Mouse (Mus musculus): ENCODE results near the gene Sh3d19.

The Sh3d19 gene

DNA sequence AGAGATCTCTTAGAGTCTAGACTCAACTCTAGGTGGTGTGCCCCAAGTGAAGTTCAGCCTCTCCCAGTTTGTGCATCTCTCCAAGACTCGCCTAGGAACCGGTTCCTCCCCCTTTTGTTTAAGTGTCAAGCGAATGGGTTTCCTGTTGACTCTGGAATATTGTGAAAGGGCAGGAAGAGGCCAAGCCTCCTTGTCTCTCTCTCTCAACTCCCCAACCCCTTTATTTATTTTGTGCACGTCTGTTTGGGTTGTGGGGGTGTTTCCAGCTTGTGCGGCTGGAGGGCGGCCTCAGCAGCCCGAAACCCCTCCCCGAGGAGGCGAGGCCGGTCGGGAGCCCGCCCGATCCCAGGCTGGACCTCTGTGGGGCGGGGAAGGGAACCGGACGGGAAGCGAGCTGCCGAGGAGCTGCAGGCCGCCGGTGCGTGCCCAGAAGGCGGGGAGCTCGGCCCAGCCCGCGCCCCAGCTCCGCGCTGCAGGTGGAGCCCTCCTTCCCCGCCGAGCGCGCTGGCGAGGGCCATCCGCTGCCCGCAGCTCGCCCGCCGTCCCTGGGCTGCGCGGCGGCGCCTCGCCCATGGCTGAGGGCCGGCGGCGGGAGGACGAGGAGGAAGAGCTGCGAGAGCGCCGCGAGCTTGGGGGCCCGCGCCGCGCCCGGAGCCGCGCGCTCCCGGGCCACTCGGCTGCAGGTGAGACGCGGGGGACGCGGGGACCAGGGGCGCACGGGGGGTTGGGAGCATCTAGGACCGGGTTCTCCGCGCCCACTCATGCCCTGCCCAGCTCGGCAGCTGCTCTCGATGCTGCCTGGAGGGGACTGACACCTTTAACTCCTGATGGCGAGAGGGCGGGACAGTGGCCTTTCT lies at the start of gene Sh3d19:
Gene Sh3d19 (plus strand): TSS at position 368 of the 857 bp plus-strand sequence.
- peak; percentile 65 for DNase-seq

DNA sequence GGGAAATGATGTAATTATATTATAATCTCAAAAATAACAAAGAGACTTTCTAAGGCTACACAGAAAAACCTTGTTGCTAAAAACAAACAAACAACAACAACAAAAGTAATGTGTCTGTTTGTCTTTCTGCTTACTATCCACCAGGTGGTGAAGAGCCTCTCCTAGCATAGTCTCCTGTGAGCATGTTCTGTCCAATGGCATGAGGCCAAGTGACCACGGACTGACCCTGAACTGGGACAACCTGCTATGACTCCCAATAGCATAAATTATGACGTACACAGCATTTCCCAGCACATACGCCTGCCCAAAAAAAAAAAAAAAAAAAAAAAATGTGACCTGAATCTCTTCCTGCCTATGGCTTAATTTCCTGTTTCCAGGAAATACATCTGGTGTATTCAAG lies 48.6 kb upstream of the Sh3d19 start:
- peak; percentile 11 for DNase-seq

DNA sequence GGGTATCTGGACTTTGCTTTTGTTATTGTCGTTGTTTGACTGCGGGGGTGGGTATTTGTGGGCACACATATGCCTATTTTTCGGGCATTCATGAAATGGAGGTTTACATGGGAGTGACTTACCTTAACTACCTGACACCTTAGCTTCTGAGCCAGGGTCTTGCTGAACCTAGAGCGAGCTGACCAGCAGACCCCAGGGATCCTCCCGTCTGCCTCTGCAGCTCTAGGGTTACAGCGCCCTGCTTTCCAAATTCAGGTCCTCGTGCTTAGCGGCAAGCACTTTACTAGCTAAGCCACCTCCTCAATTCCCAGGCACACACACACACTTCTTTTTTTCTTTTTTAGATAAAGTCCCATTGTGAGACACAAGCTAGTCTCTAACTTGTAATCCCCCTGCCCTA lies 47.6 kb upstream of the Sh3d19 start:
- no peak for DNase-seq

DNA sequence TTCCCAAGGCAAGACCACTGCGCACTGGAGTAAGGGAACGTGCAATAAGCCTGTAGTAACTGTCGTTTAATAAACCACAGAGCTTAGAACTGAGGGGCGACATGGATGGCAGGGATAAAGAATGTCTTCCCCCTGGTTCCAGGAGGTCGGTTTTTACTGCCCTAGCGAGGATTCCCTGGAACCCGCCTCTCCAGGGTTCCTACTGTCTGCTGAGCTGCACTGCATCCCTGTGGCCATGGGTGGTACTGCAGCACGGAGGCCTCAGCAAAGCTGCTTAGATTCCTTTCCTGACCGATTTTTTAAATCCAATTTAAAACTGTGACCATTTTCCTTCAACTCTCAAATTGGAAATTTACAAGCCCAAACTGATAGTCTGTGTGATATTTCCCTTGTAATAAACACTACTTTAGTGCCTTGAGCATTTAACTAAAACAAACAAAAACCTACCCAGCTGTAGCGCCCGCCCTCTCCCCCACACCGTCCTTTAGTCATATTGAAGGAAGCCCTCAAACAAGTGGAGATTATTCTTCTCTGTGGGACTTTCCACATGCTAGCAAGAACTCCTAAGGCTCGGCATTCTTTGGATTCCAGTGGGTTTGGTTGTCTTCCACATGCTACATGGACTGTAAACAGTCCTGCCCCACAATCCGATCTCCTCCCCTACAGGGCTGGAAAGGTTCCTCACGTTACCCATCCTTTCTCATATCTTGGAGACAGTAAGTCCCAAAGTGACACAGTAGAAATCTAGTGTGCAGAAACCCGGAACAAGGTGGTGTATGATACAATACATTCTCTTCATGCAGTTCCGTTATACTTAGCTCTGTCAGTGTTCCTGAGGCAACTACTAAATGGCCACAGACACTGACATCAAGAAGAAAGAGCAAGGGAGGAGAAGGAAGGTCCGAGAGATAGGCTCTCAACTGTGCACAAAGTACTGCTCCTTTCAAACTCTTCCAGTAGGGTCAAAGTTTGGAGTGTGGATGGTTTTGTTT lies 46.7 kb upstream of the Sh3d19 start:
- DNase-seq = peak; percentile 78

DNA sequence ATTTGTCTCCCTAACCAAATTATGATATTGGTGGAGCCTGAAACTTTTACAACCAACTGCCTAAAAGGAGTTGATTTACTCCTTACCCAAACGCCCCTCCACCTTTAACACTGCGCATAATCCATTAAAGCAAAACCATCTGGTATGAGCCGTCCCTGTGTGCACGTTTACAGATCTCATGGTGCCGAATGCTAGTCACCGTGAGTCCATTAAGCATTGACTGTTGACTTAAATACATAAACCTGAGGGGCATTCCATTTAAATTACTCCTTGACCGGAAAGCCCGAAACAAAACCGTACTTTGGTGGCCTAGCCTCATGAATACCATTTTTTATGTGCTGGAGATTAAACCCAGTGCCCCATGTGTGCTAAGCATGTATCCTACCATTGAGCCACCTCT lies 43.6 kb upstream of the Sh3d19 start:
- no peak for DNase-seq

DNA sequence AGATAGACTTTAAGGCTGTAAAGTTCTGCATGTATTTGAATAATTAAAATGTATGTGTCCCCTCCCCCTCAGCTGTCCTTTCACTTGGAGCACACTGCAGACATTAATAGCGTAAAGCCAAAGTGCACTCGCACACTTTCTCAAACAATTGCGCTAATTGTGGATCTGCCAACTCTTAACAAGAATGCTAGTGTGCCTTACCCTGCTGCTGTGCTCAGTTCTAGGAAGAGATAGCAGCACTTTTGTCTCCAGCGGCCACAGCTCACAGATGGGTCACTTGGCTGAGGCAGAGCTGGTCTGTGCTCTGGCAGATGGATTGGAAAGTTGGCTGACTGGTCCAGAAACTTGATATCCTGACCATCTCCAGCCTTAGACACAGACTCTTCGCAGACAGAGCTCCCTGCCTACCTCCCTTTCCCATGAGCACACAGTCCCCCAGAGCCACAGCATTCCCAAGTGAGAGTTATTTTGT lies 42.7 kb upstream of the Sh3d19 start:
- DNase-seq = peak; percentile 5

DNA sequence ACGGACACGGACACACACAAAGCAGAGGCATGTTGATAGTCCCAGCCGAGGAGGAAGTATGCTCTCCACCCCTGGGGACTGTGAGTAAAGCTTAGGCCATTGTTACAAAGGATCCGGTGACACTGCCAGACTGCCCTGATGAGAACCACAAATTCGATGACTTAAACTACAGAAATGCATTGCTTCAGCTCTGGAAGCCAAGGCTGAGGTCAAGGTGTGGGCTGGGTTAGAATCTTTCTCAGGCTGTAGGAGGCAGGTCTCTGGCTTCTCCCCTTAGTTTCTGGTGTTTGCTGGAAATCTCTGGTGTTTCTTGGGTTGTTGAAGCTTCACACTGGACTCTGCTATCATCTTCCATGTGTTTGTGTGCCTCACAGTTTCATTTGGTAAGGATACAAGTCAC lies 41.2 kb upstream of the Sh3d19 start:
- no peak for DNase-seq

DNA sequence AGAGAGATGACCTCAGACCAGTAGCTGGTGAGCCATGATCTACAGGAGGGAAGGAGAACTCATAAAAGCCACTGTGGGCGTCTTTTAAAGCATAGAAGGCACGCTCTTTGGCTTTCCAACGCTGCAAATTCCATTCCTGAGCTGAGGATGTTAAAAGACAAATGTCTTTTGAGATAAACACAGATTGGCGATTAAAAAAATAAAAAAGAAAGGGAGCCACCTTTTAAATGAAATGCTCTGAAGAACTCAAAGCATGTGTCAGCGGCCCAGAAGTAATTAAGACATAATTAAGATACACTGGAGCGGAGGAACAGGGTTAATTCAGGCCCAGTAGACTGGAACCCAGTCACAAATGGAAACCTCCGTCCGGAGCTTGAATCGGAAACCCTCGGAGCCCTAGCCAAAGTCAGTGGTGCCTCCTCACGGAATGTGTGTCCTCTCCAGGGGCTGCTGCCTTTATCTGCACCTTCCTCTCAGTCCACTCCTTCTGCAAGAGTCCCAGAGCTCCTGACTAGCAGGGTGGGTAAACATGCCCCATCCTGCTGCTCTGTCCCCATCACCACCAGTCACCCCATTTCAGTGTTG lies 40.1 kb upstream of the Sh3d19 start:
- no peak for DNase-seq

DNA sequence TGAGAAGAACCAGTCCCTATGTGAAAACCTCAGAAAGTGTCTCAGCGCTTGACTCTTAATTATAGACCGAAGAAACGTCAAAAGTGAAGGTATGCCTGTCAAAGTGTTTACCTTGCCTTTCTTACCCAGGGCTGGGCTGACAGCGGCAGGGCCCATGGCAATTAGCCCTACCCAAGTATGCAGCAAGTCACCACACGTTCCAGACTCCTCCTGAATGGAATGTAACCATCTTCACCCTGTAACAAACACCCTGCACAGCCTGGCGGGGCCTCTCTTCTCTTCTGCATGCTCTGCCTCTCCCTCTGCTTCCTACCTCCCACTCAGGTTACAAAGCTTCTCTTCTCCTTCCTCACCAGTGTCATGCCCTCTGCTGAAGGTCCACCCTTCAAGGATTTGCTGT lies 39.0 kb upstream of the Sh3d19 start:
- DNase-seq = no peak

DNA sequence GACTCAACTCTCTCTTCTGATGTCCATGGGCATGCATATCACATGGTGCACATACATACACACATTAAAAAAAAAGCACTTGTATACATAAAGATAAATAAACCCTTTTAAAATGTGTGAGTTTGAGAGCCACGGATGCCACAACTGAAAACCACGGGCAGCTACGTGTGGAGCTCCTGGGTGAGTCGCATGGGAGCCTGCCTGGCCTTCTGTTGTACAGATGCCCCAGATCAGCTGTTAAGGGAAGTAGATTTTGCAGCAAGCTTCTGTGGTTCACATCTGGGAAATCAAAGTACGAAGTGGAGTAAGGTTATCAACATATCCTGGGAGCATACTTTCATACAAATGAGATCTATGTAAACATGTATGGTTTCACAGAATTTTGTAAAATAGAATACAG lies 37.3 kb upstream of the Sh3d19 start:
- no peak for DNase-seq

DNA sequence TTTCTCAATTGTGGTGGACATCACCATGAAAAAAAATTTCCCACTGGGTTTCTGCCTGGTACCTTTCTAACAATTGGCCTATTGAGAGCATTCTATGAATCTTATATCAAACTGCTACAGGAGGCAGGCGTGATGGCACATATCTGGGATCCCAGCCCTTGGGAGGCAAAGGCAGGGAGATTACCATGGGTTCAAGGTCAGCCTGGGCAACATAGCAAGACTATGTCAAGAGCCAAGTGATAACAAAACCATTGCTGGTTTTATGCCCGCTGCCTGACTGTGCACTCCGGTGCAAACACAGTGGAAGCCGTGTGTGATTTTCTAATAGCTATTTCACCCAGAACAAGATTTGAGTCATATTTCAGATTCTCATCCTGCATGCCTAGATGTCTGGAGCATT lies 20.0 kb upstream of the Sh3d19 start:
- no peak for DNase-seq

DNA sequence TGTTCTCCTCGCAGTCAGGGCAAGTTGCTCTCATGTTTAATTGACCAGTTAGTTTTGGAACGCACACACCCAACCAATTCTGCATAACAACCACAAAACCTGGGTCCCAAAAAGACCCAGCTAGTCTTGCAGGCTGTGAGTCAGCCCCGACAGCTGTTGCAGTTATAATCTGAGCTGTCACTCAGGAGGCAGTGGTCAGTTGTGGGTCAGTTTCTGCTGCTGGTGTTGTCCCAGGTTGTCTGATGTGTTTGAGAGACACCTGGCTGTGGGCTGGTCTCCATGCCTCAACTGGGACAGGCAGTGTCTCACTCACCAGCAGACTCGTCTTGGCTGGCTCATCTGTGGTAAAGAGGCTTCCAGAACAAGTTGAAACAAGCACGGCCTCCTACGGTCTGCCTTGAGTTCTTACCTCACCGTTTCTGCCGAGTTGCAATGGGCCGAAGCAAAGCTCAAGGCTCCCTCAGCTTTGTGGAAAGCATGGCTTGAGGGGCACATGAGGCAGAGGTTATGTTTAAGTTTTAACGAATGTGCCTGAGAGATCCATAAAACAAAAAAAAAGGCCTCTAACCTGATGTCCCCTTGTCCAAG lies 18.1 kb upstream of the Sh3d19 start:
- DNase-seq = no peak

DNA sequence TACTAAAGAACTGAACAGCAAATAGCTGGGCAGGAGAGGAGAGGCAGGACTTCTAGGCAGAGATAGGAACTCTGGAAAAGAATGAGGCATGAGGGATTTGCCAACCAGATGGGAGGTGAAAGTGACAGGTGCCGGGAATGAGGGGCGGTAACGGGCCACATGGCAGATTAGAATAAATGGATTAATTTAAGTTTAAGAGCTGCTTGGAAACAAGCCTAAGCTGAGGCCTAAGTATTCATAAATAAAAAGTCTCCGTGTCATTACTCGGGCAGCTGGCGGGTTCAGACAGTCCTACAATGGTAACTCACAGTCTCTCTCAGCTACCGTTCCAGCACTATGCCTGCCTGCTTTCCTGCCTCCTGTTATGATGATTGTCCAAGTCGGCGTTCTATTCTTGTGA lies 15.6 kb upstream of the Sh3d19 start:
- no peak for DNase-seq

DNA sequence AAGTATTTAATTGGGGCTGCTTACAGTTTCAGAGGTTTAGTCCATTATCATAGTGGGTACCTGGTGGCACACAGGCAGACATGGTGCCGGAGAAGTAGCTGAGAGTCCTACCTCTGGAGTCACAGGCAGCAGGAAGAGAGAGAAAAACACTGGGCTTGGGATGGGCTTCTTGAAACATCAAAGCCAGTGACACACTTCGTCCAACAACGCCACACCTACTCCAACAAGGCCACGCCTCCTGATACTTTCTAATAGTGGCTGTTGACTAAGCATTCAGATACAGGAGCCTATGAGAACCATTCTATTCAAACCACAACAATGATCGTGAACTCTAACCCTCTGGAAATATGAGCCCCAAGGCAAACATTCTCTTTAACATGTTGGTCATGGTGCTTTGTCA lies 15.2 kb upstream of the Sh3d19 start:
- no peak for DNase-seq

DNA sequence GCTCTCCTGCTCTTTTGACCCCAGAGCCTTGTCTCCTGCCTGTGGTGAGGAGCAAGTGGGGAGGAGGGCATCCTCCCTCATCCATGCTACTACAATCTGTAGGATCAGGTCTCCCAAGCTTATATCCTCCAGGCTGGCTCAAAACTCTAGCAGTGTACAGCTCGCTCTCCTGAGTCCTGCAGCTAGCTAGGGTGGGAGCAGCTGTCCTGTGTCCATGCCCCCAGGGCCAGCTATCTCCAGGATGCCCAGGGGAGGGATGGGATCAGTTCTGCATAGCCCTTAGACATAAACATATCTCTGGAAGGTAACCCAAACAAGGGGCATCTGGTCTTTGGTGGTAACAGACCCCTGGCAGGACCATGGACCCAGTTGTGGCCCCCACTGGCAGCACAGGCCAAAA lies 11.2 kb upstream of the Sh3d19 start:
- no peak for DNase-seq

DNA sequence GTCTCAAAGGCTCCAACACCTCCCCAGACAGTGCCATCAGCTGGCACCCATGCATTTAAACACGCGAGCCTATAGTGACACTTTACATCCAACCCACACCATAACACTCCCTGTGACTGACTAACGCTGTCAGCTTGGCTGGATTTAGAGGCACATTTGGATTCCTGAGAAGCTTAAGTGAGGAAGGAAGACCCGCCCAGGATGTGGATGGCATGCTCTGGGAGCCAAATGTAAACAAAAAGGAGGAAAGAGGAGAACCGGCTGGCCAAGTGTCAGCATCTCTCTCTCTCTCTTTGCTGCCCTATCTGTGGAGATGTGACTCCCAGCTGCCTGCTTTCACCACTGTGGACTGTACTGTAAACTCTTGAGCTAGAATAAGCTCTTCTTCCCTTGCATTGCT lies 9.8 kb upstream of the Sh3d19 start:
- DNase-seq = no peak

DNA sequence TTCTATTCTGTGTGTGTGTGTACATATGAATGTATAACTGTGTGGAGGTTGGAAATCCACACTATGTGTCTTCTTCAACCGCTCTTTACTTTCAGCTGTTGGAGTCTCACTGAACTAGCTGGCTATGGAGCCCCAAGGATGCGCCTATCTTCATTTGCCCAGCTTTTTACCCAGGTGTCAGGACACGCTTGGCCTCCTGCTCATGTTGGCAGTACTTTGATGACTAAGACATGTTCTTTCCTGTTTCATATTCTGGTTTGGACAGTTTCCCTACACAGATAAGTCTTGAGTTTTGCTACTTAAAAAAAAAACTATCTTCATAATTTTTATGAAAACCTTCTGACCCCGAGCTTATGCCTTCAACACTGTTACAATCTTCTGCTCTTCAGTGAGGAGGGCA lies 5.4 kb upstream of the Sh3d19 start:
- no peak for DNase-seq

DNA sequence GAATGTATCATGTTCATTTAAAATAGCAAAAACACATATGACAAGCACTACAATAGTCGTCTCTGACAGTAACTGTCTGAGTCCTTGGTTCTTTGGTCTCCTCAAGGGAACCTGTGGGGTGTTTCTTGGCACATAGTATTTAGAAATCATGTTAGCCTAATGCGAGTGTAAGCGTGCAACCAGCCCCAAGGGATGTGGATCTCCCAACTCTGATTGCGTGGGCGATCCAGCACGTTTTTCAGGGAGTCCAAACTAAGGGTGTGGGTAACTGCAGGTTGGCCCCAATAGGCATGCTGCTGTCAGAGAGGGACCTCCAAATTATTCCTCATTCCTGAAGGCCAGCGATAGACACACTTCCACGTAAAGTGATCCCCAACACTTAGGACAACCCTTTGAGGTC lies 1.9 kb upstream of the Sh3d19 start:
- no peak for DNase-seq

DNA sequence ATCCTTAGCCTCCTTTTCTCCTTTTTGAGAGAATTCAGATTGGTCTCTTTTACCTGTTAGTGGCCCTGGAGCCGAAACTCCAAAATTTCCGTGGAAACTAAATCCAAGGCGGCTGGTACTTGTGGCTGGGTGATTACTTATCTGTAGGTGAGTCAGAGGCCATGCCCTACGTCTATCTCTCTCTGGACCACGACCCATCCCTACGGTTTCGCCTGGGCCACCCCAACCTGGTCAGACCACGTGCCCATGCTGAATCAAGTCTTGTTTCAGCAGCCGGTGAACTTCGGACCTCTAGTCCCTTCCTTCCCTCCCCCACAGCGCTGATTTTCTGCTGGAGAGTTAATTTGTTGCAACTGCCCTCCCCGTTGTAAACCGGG lies 678 bp downstream of the Sh3d19 start:
- peak; percentile 23 for DNase-seq

DNA sequence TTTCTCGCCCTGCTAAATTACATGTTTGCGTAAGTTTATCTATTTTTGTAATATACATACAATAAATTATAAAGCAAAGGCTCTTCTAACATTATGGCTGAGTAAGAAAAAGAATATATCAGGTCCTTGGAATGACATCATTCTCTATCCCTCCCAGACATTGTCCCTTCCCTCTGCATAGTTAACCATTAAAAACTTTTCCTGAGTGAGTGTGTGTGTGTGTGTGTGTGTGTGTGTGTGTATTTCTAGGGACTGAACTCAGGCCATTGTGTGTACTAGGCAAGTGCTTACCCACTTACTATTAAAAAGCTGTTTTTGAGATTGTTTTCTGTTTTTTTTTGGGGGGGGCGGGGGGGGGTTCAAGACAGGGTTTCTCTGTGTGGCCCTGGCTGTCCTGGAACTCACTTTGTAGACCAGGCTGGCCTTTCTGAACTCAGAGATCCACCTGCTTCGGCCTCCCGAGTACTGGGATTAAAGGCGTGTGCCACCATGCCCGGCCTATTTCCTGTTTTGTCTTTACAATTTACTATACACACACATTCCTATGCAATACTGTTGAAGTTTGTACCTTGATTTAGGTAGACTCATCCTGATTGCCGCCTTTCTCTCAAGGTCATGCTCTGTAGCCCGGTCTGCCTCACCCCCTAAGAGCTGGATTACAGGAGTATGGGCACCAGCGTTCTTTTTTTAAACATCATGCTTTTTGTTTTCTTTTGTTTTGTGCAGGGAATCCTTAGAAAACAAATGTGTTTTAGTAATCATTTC lies 2.6 kb downstream of the Sh3d19 start:
- no peak for DNase-seq

DNA sequence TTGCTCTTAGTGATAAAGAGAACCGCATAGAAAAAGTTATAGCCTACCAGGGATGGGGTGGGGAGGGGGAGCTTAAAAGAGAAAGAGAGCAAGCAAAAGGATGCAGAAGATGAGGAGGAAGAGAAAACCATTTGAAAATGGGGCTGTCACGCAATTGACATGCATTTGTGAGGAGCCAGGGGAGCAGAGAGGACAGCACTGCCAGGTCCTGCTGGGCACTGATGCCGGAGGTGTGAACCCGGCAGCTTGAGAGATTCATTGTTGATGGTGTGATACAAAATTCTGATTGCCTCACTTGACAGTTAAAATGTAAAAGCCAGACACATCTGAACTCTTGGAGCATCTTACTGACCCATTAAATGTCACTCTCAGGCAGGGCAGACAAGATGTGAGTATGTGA lies 3.5 kb downstream of the Sh3d19 start:
- DNase-seq = no peak

DNA sequence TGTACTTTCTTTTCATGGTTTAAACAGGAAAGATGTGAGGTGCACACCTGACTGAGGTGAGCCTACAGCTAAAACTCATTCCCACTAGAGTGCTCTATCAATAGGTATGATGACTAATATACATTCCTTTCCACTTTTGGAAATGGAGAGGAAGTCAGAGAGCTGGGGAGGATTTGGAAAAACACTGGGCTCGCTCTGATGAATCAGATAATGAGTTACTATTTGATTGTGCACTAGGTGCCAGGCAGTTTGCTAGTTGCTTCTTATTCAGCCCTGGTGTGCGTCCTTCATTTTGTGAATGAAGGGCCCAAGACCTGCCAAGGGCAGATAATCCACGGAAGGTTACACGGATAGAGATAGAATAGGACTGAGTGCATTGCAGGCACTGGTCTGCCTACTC lies 9.1 kb downstream of the Sh3d19 start:
- DNase-seq = no peak

Data from cerebellum, adult 9-10 months (tissue).